Mouse (Mus musculus): ENCODE data around the gene Traf1. TPM values are rescaled to one million over a fixed set of nuclear protein-coding genes. Genes with fewer than 3 reads are reported as not detected.
A peak's percentile ranks its signal among the peaks of the same experiment; 100 is the strongest.

The Traf1 gene
- total RNA-seq, 2 experiments from 2014 or later, result 0.46 to 1.3 TPM

- DNase-seq, result no peak
These were observed 59.8 kb downstream of the Traf1 start for GRCm38 (mm10) chr2:34901726-34902125.

- DNase-seq, result no peak
These were observed 61.2 kb downstream of the Traf1 start for GRCm38 (mm10) chr2:34900412-34900811.

- peak; percentile 29 for DNase-seq
These were observed 61.9 kb downstream of the Traf1 start for GRCm38 (mm10) chr2:34899682-34900081.

- DNase-seq, result no peak
These were observed 63.8 kb downstream of the Traf1 start for GRCm38 (mm10) chr2:34897820-34898219.

- no peak for DNase-seq
These were observed 64.6 kb downstream of the Traf1 start for GRCm38 (mm10) chr2:34896821-34897460.

- DNase-seq, result no peak
These were observed 66.0 kb downstream of the Traf1 start for GRCm38 (mm10) chr2:34895503-34896113.

- DNase-seq, result no peak
These were observed 67.6 kb downstream of the Traf1 start for GRCm38 (mm10) chr2:34893950-34894349.

Other genes starting within 250 kb of the Traf1 start
- 10 to 100 TPM; 29.8 to 32.5 TPM for gene Gapvd1, start 206.5 kb downstream of the Traf1 start, total RNA-seq (2021)
- gene Hspa5, start 189.8 kb downstream of the Traf1 start, total RNA-seq (2021), result 100 to 1,000 TPM; 189 to 222 TPM
- 1 to 10 TPM; 8.1 to 9.8 TPM for gene Rabepk, start 161.9 kb downstream of the Traf1 start, total RNA-seq (2021)
- gene Fbxw2, start 135.5 kb downstream of the Traf1 start, total RNA-seq (2021), result 10 to 100 TPM; 44.7 TPM
- under 1 TPM in 1 of 2 experiments, not detected in 1; 0.20 TPM for gene Gm34653, start 128.8 kb downstream of the Traf1 start, total RNA-seq (2021)
- under 1 TPM; 0.38 TPM for gene Cutal, start 87.4 kb downstream of the Traf1 start, total RNA-seq (2021)
- 10 to 100 TPM in 1 of 2 experiments, 1 to 10 TPM in 1; 8.2 to 13.3 TPM for gene Psmd5, start 86.8 kb downstream of the Traf1 start, total RNA-seq (2021)
- 1 to 10 TPM in 1 of 2 experiments, under 1 TPM in 1; 0.91 to 1.3 TPM for gene Phf19, start 47.7 kb downstream of the Traf1 start, total RNA-seq (2021)
- not detected for gene Hc, start 99.7 kb upstream of the Traf1 start, total RNA-seq (2021)
- not detected for gene AI182371, start 139.8 kb upstream of the Traf1 start, total RNA-seq (2021)
- 1 to 10 TPM; 5.4 to 7.5 TPM for gene Cntrl, start 147.7 kb upstream of the Traf1 start, total RNA-seq (2021)
- gene Rab14, start 239.3 kb upstream of the Traf1 start, total RNA-seq (2021), result 10 to 100 TPM; 79.3 to 81.6 TPM